Mouse (Mus musculus) myocyte (in vitro differentiated cells): ENCODE measurements around the gene Gm17428.

Experiments
- CEBPB ChIP-seq: IDR thresholded peaks from 2 replicates; pipeline ENCODE4 v1.6.1; 2011; ENCODE audit warnings: mild to moderate bottlenecking, moderate library complexity; ENCODE audit not compliant: poor library complexity, insufficient read depth, severe bottlenecking
- E2F4 ChIP-seq: IDR thresholded peaks from one replicate; pipeline ENCODE4 v1.6.1; 2011; ENCODE audit warnings: mild to moderate bottlenecking, control low read depth, moderate library complexity; ENCODE audit not compliant: insufficient read depth
- MAX ChIP-seq: IDR thresholded peaks from one replicate; pipeline ENCODE4 v1.6.1; 2011; ENCODE audit warnings: low read depth, mild to moderate bottlenecking, control low read depth
- MYOD1 ChIP-seq, 3 experiments: IDR thresholded peaks; one replicate each; pipeline ENCODE4 v1.6.1; 2011; ENCODE audit warnings: control low read depth in 2 of 3, low read depth in 2 of 3, mild to moderate bottlenecking in 2 of 3, moderate library complexity in 1 of 3; ENCODE audit not compliant: insufficient read length in 2 of 3, control insufficient read depth in 1 of 3
- MYOG ChIP-seq, 3 experiments: IDR thresholded peaks; one replicate each; pipeline ENCODE4 v1.6.1; 2011; ENCODE audit warnings: control low read depth in 2 of 3, low read depth in 2 of 3, mild to moderate bottlenecking in 2 of 3; ENCODE audit not compliant: insufficient read length in 2 of 3, control insufficient read depth in 1 of 3, insufficient read depth in 1 of 3
- POLR2A ChIP-seq: IDR thresholded peaks from one replicate; pipeline ENCODE4 v1.6.1; 2011; ENCODE audit warnings: low read depth, mild to moderate bottlenecking, control low read depth, moderate library complexity; ENCODE audit not compliant: insufficient read length
- POLR2AphosphoS2 ChIP-seq: IDR thresholded peaks from one replicate; pipeline ENCODE4 v1.6.1; 2011; ENCODE audit warnings: low read depth, control low read depth; ENCODE audit not compliant: insufficient read length
- TCF12 ChIP-seq: IDR thresholded peaks from one replicate; pipeline ENCODE4 v1.6.1; 2011; ENCODE audit warnings: mild to moderate bottlenecking, control low read depth; ENCODE audit not compliant: poor library complexity, insufficient read depth, severe bottlenecking
- USF1 ChIP-seq: IDR thresholded peaks from one replicate; pipeline ENCODE4 v1.6.1; 2011; ENCODE audit warnings: low read depth, mild to moderate bottlenecking, control low read depth, moderate library complexity

DNA sequence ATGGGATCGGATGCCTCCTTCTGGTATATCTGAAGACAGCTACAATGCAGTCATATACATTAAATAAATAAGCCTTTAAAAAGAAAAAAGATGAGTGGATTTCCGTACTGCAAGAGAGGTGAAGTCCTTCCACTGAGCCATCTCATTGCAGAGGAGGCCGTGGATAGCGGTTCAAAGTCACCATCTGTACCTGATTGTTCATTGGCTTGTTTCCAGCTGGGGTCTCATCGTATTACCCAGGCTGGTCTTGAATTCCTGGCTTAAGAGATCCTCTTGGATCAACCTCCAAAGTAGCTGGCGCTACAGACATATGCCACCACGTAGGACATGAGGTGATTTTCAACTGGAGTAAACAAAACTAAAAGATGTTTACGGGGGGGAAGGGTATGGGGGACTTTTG is 29.2 kb downstream of the Gm17428 start:
- no peak for TF ChIP-seq POLR2A
- no peak for TF ChIP-seq USF1
- no peak for TF ChIP-seq E2F4
- TF ChIP-seq POLR2AphosphoS2: no peak
- no peak for TF ChIP-seq MAX
- no peak for TF ChIP-seq MYOG (IDR thresholded peaks at IDR 0.05; ENCODE audit: control insufficient read depth in 1 of 3, insufficient read depth in 1 of 3, insufficient read length in 2 of 3, low read depth in 2 of 3)
- no peak for TF ChIP-seq MYOD1 (IDR thresholded peaks at IDR 0.05; ENCODE audit: control insufficient read depth in 1 of 3, insufficient read length in 2 of 3, low read depth in 2 of 3)
- TF ChIP-seq CEBPB: no peak
- no peak for TF ChIP-seq TCF12
